Mouse (Mus musculus) urinary bladder, postnatal 25 days (tissue): ENCODE data around the gene Slc39a5.

Experiments
- DNase-seq: peaks from one replicate; pipeline ENCODE4 v3.0.0; 2022; ENCODE audit warnings: low spot score

Slc39a5 gene

GRCm38 (mm10) chr10:128376099-128376454 is 25.0 kb downstream of the Slc39a5 start:
- DNase-seq: no peak

GRCm38 (mm10) chr10:128374393-128374792 is 26.6 kb downstream of the Slc39a5 start:
- no peak for DNase-seq

- no peak for DNase-seq
Observed at GRCm38 (mm10) chr10:128372989-128373748, 27.9 kb downstream of the Slc39a5 start.

- no peak for DNase-seq
Observed at GRCm38 (mm10) chr10:128372142-128372541, 28.9 kb downstream of the Slc39a5 start.

GRCm38 (mm10) chr10:128370601-128371000 is 30.4 kb downstream of the Slc39a5 start:
- no peak for DNase-seq

- no peak for DNase-seq
Observed at GRCm38 (mm10) chr10:128370021-128370420, 31.0 kb downstream of the Slc39a5 start.

GRCm38 (mm10) chr10:128369599-128369998 is 31.4 kb downstream of the Slc39a5 start:
- DNase-seq: no peak

- no peak for DNase-seq
Observed at GRCm38 (mm10) chr10:128369218-128369543, 31.8 kb downstream of the Slc39a5 start.

GRCm38 (mm10) chr10:128368402-128369217 is 32.4 kb downstream of the Slc39a5 start, which contains the start of gene Coq10a:
TSS of gene Coq10a (minus strand) at chr10:128368997.
- peak; percentile 81 for DNase-seq

GRCm38 (mm10) chr10:128367899-128368401 is 33.1 kb downstream of the Slc39a5 start:
- DNase-seq: no peak

- no peak for DNase-seq
Observed at GRCm38 (mm10) chr10:128362568-128362967, 38.5 kb downstream of the Slc39a5 start.

GRCm38 (mm10) chr10:128361836-128362235 is 39.2 kb downstream of the Slc39a5 start:
- DNase-seq: no peak

GRCm38 (mm10) chr10:128359226-128359625 is 41.8 kb downstream of the Slc39a5 start:
- DNase-seq: no peak

GRCm38 (mm10) chr10:128358796-128359195 is 42.2 kb downstream of the Slc39a5 start:
- peak; percentile 53 for DNase-seq

- DNase-seq: no peak
Observed at GRCm38 (mm10) chr10:128347541-128347940, 53.5 kb downstream of the Slc39a5 start.
